Mouse (Mus musculus): ENCODE measurements around the gene Paf1. TPM values are rescaled to one million over a fixed set of nuclear protein-coding genes. Genes with fewer than 3 reads are reported as not detected.

Paf1 gene
- total RNA-seq, 2 experiments from 2014 or later = 38.8 to 48.0 TPM

- DNase-seq = no peak
- intact Hi-C loops (cut with DNase I) = loop anchor here (2.0 to 10.0 kb wide), 3 partner anchors 19 to 1035 kb away; partner anchors contain the start of genes Ltbp4 and Rps16
These were observed 22.7 kb upstream of the Paf1 start for GRCm38 (mm10) chr7:28370051-28370450.

- intact Hi-C loops (cut with DNase I) = loop anchor here (2.0 to 10.0 kb wide), 3 partner anchors 20 to 1036 kb away; partner anchors contain the start of genes Ltbp4 and Rps16
- DNase-seq = no peak
These were observed 21.7 kb upstream of the Paf1 start for GRCm38 (mm10) chr7:28370977-28371513.

DNA sequence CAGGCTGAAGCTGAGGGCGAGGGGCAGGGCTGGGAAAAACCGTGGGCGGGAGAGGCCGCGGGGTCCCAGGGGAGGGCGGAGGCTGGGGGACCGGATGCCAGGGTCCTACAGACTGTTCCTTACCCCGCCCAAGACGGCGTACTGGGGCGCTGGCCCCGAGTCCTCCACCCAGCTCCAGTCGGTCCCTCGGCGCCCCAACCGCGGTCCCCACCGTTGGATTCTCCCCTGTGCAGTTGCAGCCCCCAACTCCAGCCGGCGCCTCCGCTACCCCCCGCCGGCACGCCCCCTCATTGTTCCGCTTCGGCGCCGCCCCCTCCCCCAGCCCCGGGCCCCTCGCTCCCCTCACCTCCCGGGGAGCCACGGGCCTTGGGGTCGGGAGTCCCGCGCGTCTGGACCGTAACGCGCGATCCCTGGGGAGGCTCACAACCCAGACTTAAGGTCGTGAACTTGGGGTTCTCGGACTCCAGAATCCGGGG is 21.2 kb upstream of the Paf1 start:
- DNase-seq = peak; percentile 78 to 82
- intact Hi-C loops (cut with DNase I) = loop anchor here (2.0 to 10.0 kb wide), 3 partner anchors 21 to 1037 kb away; partner anchors contain the start of genes Ltbp4 and Rps16

- intact Hi-C loops (cut with DNase I) = loop anchor here (1.0 to 10.0 kb wide), 3 partner anchors 14 to 1038 kb away; partner anchors contain the start of gene Ltbp4
- DNase-seq = peak; percentile 99 to 100
These were observed 20.3 kb upstream of the Paf1 start, which contains the start of gene Plekhg2 for GRCm38 (mm10) chr7:28372251-28373108. TSS of gene Plekhg2 (minus strand) at chr7:28372599.

GRCm38 (mm10) chr7:28373131-28373581 is 19.6 kb upstream of the Paf1 start:
- intact Hi-C loops (cut with DNase I) = loop anchor here (1.0 to 10.0 kb wide), 3 partner anchors 13 to 1038 kb away; partner anchors contain the start of gene Ltbp4
- peak; percentile 83 for DNase-seq

- no peak for DNase-seq
- intact Hi-C loops (cut with DNase I) = loop anchor here (1.0 to 10.0 kb wide), 3 partner anchors 12 to 1039 kb away; partner anchors contain the start of gene Ltbp4
These were observed 18.8 kb upstream of the Paf1 start for GRCm38 (mm10) chr7:28373891-28374495.

GRCm38 (mm10) chr7:28374647-28375046 is 18.1 kb upstream of the Paf1 start:
- DNase-seq = no peak

DNA sequence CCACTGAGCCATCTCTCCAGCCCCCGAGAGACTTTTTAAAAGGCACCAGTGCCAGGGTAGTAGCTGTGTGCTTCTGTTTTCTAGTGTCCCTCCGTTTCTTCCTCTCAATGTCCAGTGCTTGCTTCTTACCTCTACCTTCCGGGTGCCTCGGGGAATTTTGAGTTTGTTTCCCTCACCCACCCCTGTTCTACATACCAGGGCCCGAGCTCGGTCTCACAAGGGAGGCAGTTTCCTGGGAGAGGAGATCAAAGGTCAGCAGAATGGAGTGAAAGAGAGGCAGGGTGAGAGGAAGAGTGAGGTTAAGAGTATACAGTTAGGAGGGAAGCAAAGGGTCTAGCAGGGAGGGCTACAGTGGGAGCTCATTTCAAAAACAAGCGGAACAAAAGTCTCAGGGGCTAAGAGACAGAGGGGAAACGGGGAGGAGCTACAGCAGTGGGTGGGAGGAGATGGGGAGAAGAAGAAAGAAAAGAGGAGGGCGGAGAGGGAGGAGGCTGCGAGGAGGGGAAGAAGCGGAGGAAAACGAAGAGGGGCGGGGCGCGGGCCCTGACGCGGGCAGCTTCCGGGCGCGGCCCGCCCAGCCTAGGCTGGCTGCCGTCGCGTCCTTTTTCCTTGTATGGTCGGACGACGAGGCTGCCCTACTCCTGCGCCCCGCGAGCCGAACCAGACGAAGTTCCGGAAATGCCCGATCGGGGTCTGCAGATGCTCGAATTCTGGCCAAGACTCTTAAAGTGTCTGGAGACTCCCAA is 17.4 kb upstream of the Paf1 start:
- intact Hi-C loops (cut with DNase I) = loop anchor here (5.0 to 10.0 kb wide), 3 partner anchors 432 to 1041 kb away; partner anchors contain the start of genes Hnrnpl and Ltbp4
- peak; percentile 90 to 91 for DNase-seq

More at GRCm38 (mm10) chr7:28374647-28375046, 18.1 kb upstream of the Paf1 start:
- intact Hi-C loops (cut with DNase I) = loop anchor here (5.0 to 10.0 kb wide), 3 partner anchors 433 to 1040 kb away; partner anchors contain the start of genes Hnrnpl and Ltbp4

GRCm38 (mm10) chr7:28376011-28376771 is 16.6 kb upstream of the Paf1 start:
- intact Hi-C loops (cut with DNase I) = loop anchor here (5.0 to 10.0 kb wide), 3 partner anchors 431 to 1041 kb away; partner anchors contain the start of genes Hnrnpl and Ltbp4
- peak; percentile 85 to 88 for DNase-seq

GRCm38 (mm10) chr7:28377190-28378065 is 15.3 kb upstream of the Paf1 start:
- DNase-seq = peak in 1 of 2 experiments; percentile 56
- intact Hi-C loops (cut with DNase I) = loop anchor here (5.0 to 10.0 kb wide), 3 partner anchors 430 to 1043 kb away; partner anchors contain the start of genes Hnrnpl and Ltbp4

GRCm38 (mm10) chr7:28378066-28378690 is 14.6 kb upstream of the Paf1 start:
- intact Hi-C loops (cut with DNase I) = loop anchor here (5.0 to 10.0 kb wide), 3 partner anchors 429 to 1043 kb away; partner anchors contain the start of genes Hnrnpl and Ltbp4
- DNase-seq = peak; percentile 72 to 83

DNA sequence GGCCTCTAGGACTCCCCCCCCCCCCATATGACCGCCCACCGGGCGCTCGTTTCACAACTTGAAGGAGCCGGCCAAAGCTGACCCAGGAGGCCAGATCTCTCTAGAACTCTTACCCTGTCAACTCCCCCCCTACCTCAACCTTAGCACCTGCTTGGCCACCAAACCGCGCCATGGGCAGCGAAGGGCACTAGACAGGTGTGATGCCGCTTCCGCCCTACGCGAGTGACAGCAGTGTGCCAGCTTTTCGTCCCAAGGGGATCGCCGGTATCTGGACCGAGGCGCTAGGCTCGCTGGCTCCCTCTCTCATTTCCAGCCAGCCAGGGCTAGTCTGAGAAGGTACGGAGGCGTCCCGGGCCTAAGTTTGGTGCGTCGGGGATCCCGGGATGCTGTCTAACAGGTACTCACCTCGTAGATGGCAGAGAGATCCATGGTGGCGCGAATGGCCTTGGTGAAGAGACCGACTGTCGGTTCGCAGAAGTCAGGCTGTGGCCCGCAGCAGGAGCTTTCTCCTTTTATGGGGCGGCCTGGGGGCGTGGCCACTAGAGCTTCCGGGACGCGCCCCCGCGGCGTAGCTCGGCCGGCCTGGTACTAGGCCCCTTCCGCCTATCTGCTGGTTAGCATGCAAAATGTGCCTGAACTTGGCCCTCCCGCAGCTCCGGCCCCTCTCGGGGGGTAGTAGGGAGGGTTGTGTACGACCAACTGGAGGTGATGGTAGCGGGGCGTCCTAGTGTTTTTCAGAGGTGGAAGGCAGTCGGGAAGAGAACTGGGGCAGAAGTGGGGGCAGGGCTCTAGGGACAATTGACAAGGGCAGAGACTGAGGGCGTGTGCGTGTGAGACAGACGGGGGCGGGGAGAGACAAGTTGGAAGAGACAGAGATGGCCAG is 13.7 kb upstream of the Paf1 start:
- DNase-seq = peak; percentile 99
- intact Hi-C loops (cut with DNase I) = loop anchor here (5.0 to 10.0 kb wide), 3 partner anchors 428 to 1044 kb away; partner anchors contain the start of genes Hnrnpl and Ltbp4

- no peak for DNase-seq
- intact Hi-C loops (cut with DNase I) = no loop called here
These were observed 12.3 kb upstream of the Paf1 start, which contains the start of gene Zfp36 for GRCm38 (mm10) chr7:28380237-28381016. TSS of gene Zfp36 (minus strand) at chr7:28380253.

DNA sequence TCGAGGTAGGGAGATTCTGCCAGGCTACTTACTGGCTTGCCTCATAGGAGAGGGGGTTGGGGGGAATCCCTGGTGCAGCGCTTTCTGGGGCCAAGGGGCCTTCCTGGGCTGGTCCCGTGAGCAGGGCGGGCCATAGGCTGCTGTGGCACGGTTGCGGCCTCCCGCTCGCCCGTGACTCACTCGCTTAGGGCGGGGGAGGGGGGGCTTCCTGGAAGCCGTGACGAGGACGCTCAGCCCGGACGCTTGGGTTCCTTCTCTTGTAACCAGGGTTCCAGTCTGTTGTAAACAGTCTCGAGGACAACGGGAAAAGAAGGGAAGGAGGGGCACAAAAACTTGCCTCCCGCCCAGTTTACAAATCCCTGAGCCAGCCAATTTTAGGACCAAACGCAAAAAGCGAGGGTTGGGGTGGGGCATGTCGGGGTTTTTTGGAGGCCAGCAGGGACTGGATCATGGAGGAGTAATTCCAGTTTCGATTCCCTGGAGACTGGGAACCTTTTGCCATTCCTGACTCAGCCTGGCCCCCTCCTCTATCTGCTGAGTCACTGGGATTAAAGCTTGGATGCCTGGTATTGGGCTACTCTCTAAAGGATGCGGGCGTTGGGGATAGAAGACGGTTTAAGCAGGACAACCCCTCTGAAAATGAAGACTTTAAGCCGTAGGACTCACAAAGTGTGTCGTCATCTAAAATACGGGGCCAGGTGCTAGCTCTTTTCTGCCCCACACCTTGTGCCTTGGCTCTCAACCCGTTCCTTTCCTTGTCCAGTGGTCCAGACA is 11.5 kb upstream of the Paf1 start:
- intact Hi-C loops (cut with DNase I) = no loop called here
- peak; percentile 83 to 88 for DNase-seq

Data from heart, postnatal 36 days (tissue).